Mouse (Mus musculus) thymus, adult 2 months (tissue): ENCODE results near the gene Herc1.

Experiments used
- CTCF ChIP-seq: fragments of 200-500 bp; IDR thresholded peaks from 2 replicates; pipeline ENCODE4 v1.5.1; 2012; ENCODE audit warnings: mild to moderate bottlenecking, control low read depth, low read length, moderate library complexity, borderline replicate concordance; ENCODE audit not compliant: control insufficient read depth, poor library complexity, insufficient read depth; ENCODE audit errors: extremely low read depth
- POLR2A ChIP-seq: fragments of 200-500 bp; IDR thresholded peaks from 2 replicates; pipeline ENCODE4 v1.6.1; 2012; ENCODE audit warnings: mild to moderate bottlenecking, low read length, control low read depth, moderate library complexity; ENCODE audit not compliant: control insufficient read depth, poor library complexity, insufficient read depth; ENCODE audit errors: extremely low read depth

DNA sequence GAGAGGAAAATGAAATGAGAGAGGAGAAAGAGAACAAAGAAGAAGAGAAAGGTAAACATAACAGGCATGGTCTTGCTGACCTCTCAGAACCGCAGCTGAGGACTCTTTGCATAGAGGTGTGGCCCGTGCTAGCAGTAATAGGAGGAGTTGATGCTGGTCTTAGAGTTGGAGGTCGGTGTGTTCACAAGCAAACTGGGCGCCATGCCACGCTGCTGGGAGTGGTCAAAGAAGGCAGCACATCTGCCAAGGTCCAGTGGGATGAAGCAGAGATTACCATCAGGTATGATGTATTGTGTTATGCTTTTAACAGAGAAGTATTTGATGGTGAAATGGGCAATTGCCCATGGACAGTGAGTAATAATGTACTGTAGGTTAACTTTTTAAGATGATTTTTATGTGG, 98.0 kb downstream of the Herc1 start:
- no peak for TF ChIP-seq POLR2A
- no peak for TF ChIP-seq CTCF
